Mouse (Mus musculus) adrenal gland, postnatal 25 days (tissue): ENCODE results near the gene Tas1r2. TPM values are rescaled to one million over a fixed set of nuclear protein-coding genes. Genes with fewer than 3 reads are reported as not detected.

ENCODE experiments used
- DNase-seq: peaks from one replicate; pipeline ENCODE4 v3.0.0; 2021; ENCODE audit warnings: mixed read lengths
- total RNA-seq: library from RNA; stranded (reverse); gene quantifications from 2 replicates; pipeline ENCODE4 v1.2.3, GENCODE M21; 2021

The Tas1r2 gene
- total RNA-seq, 1 experiment from 2014 or later = not detected

- no peak for DNase-seq
Observed at GRCm38 (mm10) chr4:139639801-139640200, 13.5 kb upstream of the Tas1r2 start.

DNA sequence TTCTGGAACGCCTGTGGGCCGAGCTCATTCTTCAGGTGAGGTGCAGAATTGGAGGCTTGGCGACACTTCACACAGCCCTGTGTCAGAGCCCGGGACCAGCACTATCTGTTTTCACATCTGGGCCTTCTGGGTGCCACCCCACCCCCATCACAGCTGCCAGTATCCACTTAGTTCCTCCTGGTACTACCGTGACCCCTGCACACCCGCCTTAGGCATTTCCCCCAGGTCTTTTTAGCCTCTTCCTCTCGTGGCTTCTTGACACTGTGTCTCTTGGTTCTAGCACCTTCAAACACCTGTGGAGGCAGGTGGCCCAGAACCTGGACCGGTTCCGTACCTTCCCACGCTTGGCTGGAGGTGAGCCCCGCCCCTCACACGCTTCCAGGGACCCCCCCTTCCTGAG, 13.0 kb upstream of the Tas1r2 start:
- DNase-seq = no peak

DNA sequence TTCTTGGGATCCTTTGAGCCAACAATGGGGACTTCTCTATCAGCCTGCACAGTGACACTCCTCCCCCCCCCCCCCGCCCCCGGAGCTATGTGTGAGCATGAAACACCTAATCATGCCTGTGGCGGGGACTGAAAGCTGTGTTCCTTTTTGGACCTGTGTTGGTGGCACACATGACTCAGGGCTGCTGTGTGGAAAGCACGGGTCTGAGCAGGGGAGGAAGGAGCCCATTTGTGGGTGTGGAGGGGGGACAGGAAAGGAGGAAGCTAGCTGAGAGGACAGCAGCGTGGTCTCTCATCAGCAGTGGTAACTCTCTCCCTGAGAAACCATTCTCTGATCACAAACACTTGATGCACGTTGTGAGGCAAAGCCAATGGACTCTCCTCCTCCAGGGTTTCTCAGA, 12.6 kb upstream of the Tas1r2 start:
- no peak for DNase-seq

- peak; percentile 35 for DNase-seq
Observed at GRCm38 (mm10) chr4:139641829-139642425, 11.4 kb upstream of the Tas1r2 start.

GRCm38 (mm10) chr4:139643972-139644371, 9.4 kb upstream of the Tas1r2 start:
- peak; percentile 85 for DNase-seq

DNA sequence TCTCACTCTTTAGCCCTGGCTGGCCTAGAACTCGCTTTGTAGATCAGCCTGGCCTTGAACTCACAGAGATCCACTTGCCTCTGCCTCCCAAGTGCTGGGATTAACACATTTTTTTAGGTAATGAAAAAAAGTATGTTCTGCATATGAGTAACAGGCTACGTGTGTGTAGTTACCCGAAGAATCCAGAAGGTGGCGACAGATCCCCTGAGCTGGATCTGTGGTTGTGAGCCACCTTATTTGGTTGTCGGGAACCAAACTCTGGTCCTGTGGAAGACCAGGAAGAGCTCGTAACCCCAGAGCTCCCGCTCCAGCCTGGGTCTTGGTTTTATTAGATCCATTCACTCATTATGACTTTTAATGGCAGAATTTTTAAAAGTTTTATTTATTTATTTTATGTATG, 6.4 kb upstream of the Tas1r2 start:
- DNase-seq = no peak

DNA sequence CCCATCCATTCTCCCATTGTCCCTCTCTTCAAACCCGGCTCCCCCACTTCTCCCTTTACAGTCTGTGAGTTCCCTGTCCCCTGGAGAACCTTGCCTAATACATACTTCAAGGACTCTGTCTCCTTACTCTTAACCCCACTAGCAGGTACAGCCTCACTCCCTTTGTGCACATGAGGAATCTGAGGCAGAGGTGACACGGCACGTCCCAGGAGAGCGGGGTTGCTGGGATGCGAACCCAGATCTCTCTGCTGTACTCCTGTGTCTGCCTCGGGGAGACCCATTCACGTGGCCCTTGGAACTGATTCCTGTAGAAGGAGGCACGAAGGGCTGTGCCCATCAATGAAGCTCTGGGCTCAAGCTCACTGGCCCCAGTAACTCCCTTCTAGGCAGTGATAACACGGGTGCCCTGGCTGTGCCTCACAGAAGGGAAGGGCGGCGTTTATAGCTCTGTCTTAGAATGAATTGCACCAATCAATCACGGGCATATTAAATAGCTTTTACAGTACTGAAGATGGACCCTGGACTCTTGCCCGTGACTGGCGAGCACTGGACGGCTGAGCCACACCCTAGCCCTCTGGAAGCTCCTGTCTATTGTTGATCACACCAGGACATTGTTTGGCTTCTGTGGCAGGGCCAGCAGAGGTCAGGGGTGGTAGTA, 3.1 kb upstream of the Tas1r2 start:
- DNase-seq = no peak

DNA sequence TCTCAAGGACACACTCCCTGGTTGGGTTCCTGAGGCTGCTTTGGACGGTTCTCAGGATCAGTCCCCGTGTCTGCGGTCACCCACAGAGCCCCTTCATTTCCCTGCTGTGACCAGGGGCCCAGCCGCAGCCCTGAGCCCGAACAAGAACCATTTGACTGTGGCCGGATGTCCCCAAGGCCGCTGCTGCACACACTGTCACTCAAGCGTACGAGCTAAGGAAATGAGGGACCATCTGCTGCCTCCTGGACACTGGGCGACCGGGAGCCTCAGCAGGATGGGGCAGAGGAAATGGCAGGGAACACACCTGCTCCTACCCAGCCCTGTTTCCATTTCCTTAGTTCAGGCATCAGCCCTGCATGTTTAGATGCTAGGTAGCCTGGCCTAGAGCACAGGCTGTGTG, 2.4 kb upstream of the Tas1r2 start:
- DNase-seq = no peak

GRCm38 (mm10) chr4:139661897-139662296, 8.6 kb downstream of the Tas1r2 start:
- no peak for DNase-seq

GRCm38 (mm10) chr4:139667632-139668031, 14.3 kb downstream of the Tas1r2 start:
- no peak for DNase-seq

GRCm38 (mm10) chr4:139669847-139670246, 16.5 kb downstream of the Tas1r2 start:
- peak; percentile 60 for DNase-seq

DNA sequence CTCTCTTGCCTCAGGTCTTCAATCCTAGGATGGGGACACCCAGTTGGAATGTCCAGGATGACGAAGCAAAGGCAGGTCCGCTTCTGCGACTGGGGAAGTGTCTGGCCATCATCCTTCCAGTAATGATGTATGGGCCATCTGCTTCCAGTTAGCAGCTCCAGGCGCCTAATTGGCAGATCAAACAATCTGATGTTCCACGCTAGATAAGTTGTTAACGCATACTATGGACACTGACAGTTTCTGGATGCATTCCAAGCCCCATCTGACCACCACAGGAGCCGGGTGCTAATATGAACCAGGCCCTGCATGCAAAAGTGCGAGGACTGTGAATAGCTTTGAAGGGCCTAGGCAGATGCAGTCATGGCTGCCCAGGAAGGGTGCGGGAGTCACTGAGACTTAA, 22.4 kb downstream of the Tas1r2 start:
- DNase-seq = no peak

DNA sequence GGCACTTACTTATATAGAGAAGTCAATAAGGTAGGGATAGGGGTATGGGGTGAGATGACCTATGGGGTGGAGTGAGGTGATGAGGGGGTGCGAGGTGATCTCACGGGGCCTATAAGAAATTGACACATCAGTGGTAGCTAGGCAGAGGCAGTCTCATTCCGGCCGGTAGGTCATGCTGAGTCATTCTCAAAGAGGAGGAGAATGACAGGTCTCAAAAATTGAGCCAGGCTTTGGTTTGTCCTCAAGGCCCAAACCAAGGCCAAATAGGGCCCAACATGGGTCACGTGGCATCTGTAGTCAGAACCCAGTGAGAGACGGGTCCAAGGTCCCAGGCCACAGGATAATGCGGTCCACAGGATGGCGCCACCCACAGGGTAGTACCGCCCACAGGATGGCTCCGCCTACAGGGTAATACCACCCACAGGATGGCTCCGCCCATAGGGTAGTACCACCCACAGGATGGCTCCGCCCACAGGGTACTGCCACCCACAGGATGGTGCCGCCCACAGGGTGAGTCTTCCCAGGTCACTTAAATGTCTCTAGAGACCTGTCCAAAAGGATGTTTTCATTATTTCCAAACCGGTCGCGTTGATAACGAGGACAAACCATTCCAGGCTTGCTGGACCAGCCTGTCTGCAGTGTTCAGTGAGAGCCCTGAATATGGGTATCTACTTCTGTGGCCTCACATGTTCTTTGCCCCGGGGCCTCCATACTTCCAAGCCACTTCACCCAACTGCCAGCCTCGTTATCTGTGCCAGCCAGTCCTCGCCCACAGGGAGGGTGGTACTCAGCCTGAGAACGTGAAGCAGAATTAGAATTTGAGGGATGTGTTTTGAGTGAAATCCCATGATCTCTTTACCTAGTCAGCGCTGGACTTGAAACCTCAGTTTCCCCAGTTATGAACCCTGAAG, 30.6 kb downstream of the Tas1r2 start:
- peak; percentile 77 for DNase-seq

DNA sequence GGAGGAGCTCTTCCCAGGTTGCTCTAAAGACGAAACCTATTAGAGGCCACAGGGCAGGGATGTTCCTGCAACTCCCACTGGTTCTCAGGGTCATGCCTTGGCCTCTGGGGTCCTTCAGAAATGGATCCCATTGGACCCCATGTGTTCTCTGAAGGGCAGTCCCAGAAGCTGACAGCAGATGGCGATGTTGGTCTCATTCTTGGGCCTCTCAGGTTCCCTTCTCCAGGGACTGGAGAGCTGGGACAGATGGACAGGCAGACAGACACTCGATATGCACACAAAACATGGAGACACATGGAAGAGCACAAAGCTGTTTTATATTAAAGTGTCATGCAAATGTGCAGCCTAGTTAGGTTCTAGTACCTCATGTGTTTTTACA, 31.3 kb downstream of the Tas1r2 start:
- peak; percentile 74 for DNase-seq

DNA sequence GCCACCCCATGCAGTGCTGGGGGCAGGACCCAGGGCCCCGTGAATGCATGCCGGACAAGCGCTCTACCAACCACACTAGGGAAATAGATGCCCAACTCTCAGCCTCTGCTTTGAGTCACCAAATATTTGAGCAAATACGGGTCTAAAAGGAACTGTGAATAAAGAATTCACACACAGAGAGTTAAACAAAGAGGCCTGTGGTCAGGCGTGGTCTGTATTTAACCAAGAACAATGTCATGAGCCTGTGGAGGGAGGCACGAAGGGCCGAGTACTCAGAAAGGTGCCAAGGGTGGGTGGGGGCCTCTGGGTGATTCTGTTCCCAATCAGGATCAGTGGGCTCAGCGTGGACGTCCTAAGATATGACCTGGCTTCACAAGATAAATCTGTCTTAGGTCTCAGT, 34.7 kb downstream of the Tas1r2 start:
- no peak for DNase-seq

- DNase-seq = no peak
Observed at GRCm38 (mm10) chr4:139689627-139690269, 36.4 kb downstream of the Tas1r2 start.

- DNase-seq = no peak
Observed at GRCm38 (mm10) chr4:139693315-139693714, 40.0 kb downstream of the Tas1r2 start.

- no peak for DNase-seq
Observed at GRCm38 (mm10) chr4:139697755-139698154, 44.4 kb downstream of the Tas1r2 start.

GRCm38 (mm10) chr4:139698602-139699001, 45.3 kb downstream of the Tas1r2 start:
- no peak for DNase-seq

- no peak for DNase-seq
Observed at GRCm38 (mm10) chr4:139702914-139703313, 49.6 kb downstream of the Tas1r2 start.

DNA sequence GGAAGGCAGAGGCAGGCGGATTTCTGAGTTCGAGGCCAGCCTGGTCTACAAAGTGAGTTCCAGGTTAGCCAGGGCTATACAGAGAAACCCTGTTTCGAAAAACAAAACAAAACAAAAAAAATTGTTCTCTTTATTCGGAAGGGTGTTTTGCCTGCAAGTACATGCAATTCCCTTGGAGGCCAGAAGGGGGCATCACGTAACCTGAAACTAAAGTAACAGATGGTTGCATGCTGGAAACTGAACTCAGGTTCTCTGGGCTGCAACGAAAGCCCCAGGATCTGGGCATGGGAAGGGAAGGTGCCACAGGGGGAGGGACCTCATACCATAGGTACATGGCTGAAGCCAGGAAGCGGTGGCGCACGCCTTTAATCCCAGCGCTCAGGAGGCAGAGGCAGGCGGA, 50.1 kb downstream of the Tas1r2 start:
- no peak for DNase-seq

DNA sequence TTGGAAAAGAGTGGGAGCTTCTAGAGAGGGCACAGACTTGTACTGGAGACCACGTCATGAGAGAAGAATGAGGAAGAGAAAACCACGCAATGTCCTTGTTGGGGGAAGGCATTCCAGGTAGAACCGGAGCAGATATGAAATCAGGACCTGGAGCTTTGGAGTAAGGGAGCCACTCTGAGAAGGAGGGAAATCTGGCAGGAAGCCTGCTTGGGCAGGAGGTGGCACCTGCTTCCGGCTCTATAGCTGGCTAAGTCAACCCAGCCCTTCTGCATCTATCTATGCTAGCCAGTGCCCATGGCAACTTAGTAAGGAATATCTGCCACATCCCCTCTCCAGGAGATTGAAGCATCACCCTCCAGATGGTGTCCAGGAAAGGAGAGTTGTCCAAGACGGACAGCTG, 52.6 kb downstream of the Tas1r2 start:
- DNase-seq = no peak
